14 mouse cellular contexts compared by ENCODE assay signal in the genomic region with DNA sequence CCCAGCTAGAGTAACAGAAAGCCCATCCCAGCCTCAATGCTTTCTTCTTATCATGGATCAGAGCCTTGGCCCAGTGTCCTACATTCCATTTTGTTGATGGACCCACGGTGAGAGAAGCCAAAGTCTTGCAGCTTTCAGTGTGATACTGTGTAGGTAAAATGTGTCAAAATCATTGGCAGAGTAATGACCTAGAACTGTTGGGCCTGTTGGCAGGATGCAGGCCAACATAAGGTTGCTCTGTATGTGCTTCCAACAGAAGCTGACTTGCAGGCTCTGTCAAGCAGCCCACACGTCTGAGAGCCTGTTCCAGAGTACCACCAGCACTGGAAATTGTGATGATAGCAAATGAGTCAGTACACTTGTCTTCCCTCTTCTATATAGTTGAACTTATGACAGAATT.
DNase-seq lines count a peak whose midpoint lies in the region; ATAC-seq and TF ChIP-seq lines count a peak whose summit lies in the region.
"Had no signal": no experiment of that assay in that cellular context is flagged by ENCODE, and none has a peak within 500 bp of the region (broad histone marks: within the 10 kb centered on the region; RNA-seq: fewer than 3 reads in every experiment).

No protein-coding gene starts in this region.

- no peaks in the 10 kb centered on the region for H3K4me1 ChIP-seq in hindbrain, postnatal 0 days (ENCODE audit: insufficient read depth, low read length)
- no peaks in the 10 kb centered on the region for H3K4me1 ChIP-seq in hindbrain, embryonic 14.5 days (replicated peaks; ENCODE audit: control insufficient read depth, insufficient read depth, low read length)
- H3K4me1 ChIP-seq in neural tube, embryonic 15.5 days, result no peaks in the 10 kb centered on the region
- H3K4me1 ChIP-seq: forebrain, embryonic 15.5 days; limb, embryonic 15.5 days had no signal

- 68% methylated on average over 2 of the region's 2 CpGs for WGBS in hindbrain, postnatal 0 days
- 85% methylated on average over 2 of the region's 2 CpGs for WGBS in hindbrain, embryonic 14.5 days
- 77% methylated on average over 2 of the region's 2 CpGs for WGBS in neural tube, embryonic 15.5 days

- H3K9me3 ChIP-seq in hindbrain, postnatal 0 days (ENCODE audit: low read length), result no peaks in the 10 kb centered on the region
- H3K9me3 ChIP-seq in hindbrain, embryonic 14.5 days (ENCODE audit: control insufficient read depth, low read length), result no peaks in the 10 kb centered on the region
- H3K9me3 ChIP-seq in neural tube, embryonic 15.5 days (replicated peaks), result no peaks in the 10 kb centered on the region
- H3K9me3 ChIP-seq: forebrain, embryonic 15.5 days; limb, embryonic 15.5 days had no signal

- H3K36me3 ChIP-seq in hindbrain, postnatal 0 days (ENCODE audit: insufficient read depth, low read length), result no peaks in the 10 kb centered on the region
- no peaks in the 10 kb centered on the region for H3K36me3 ChIP-seq in hindbrain, embryonic 14.5 days (replicated peaks; ENCODE audit: control insufficient read depth, insufficient read depth)
- no peaks in the 10 kb centered on the region for H3K36me3 ChIP-seq in neural tube, embryonic 15.5 days
- H3K36me3 ChIP-seq: forebrain, embryonic 15.5 days; limb, embryonic 15.5 days had no signal

- H3K27me3 ChIP-seq in hindbrain, postnatal 0 days (ENCODE audit: insufficient read depth, low read length), result no peaks in the 10 kb centered on the region
- no peaks in the 10 kb centered on the region for H3K27me3 ChIP-seq in hindbrain, embryonic 14.5 days (ENCODE audit: control insufficient read depth, insufficient read depth, low read length)
- no peaks in the 10 kb centered on the region for H3K27me3 ChIP-seq in neural tube, embryonic 15.5 days (replicated peaks)
- H3K27me3 ChIP-seq: forebrain, embryonic 15.5 days; limb, embryonic 15.5 days had no signal

- no peak overlapping the region for H3K27ac ChIP-seq in hindbrain, postnatal 0 days
- H3K27ac ChIP-seq in hindbrain, embryonic 14.5 days, result no peak overlapping the region
- no peak overlapping the region for H3K27ac ChIP-seq in neural tube, embryonic 15.5 days (replicated peaks)
- H3K27ac ChIP-seq: forebrain, embryonic 15.5 days; limb, embryonic 15.5 days had no signal

- DNase-seq in hindbrain, postnatal 0 days (ENCODE audit: low spot score), result peak; percentile 15
- DNase-seq in hindbrain, embryonic 14.5 days (ENCODE audit: low spot score), result no peak
- DNase-seq in Muller cell, postnatal 12 days (ENCODE audit: inconsistent ontology term), result peak; percentile 54
- peak; percentile 71 for DNase-seq in brain, adult 2 months (ENCODE audit: low read depth, low spot score)
- peak; percentile 38 to 44 for DNase-seq in cerebellum, postnatal 36 days
- DNase-seq in embryo, embryonic 11 days, result no peak
- DNase-seq: gastrocnemius, postnatal 14 days; kidney, adult 18-20 months; lung, embryonic 14.5 days; thymus, adult 18-20 months had no signal

- no peak overlapping the region for H3K4me3 ChIP-seq in hindbrain, postnatal 0 days (ENCODE audit: low read length)
- no peak overlapping the region for H3K4me3 ChIP-seq in hindbrain, embryonic 14.5 days (replicated peaks; ENCODE audit: low read length)
- H3K4me3 ChIP-seq in neural tube, embryonic 15.5 days (replicated peaks), result no peak overlapping the region
- H3K4me3 ChIP-seq: forebrain, embryonic 15.5 days; limb, embryonic 15.5 days had no signal

- H3K9ac ChIP-seq in hindbrain, postnatal 0 days (replicated peaks; ENCODE audit: low read length), result no peak overlapping the region
- H3K9ac ChIP-seq in hindbrain, embryonic 14.5 days, result no peak overlapping the region
- no peak overlapping the region for H3K9ac ChIP-seq in neural tube, embryonic 15.5 days (replicated peaks)
- H3K9ac ChIP-seq: forebrain, embryonic 15.5 days; limb, embryonic 15.5 days; lung, embryonic 14.5 days had no signal

- TF ChIP-seq CTCF in hindbrain, postnatal 0 days (IDR thresholded peaks at IDR 0.05; ENCODE audit: low read depth), result no peak

- ATAC-seq in hindbrain, postnatal 0 days, result peak; percentile 35; the same call in 1 of the 2 replicates
- no peak for ATAC-seq in hindbrain, embryonic 14.5 days (ENCODE audit: low FRiP score)
- ATAC-seq in neural tube, embryonic 15.5 days (ENCODE audit: low FRiP score), result no peak
- ATAC-seq: forebrain, embryonic 15.5 days had no signal

- H3K4me2 ChIP-seq in hindbrain, postnatal 0 days (ENCODE audit: low read depth, low read length), result no peak overlapping the region
- no peak overlapping the region for H3K4me2 ChIP-seq in hindbrain, embryonic 14.5 days (replicated peaks)
- no peak overlapping the region for H3K4me2 ChIP-seq in neural tube, embryonic 15.5 days
- H3K4me2 ChIP-seq: forebrain, embryonic 15.5 days; heart, embryonic 11.5 days; limb, embryonic 15.5 days; lung, embryonic 14.5 days had no signal

Comparison
In these comparisons a context has a peak if more than half of its experiments do, and no peak if none do; other contexts are left out.
1. DNase-seq: peak in hindbrain, postnatal 0 days (single experiment), Muller cell, postnatal 12 days (single experiment), brain, adult 2 months (single experiment) and cerebellum, postnatal 36 days (2 of 2); none in hindbrain, embryonic 14.5 days (single experiment) and embryo, embryonic 11 days (single experiment).